Mouse (Mus musculus) large intestine, adult 2 months (tissue): ENCODE measurements around the gene Gm29797. TPM values are rescaled to one million over a fixed set of nuclear protein-coding genes. Genes with fewer than 3 reads are reported as not detected.

ENCODE experiments used
- DNase-seq: peaks from one replicate; pipeline ENCODE4 v3.0.0-alpha.2; 2012; ENCODE audit warnings: low read depth, low spot score
- WGBS: fragments of 180-500 bp; shearing (Covaris S2); methylation state at CpG from one replicate; pipeline ENCODE4 v1.1.7; 2018; 5-methylcytosine and 5-hydroxymethylcytosine counted together
- polyA plus RNA-seq: library from polyadenylated mRNA; depleted of rRNA; stranded (reverse); fragments of >200 nt; gene quantifications from 2 replicates; pipeline ENCODE4 v1.2.3, GENCODE M21; 2012; rRNA removed

Gm29797 gene
- polyA plus RNA-seq, 1 experiment: 0.20 TPM

- no peak for DNase-seq
- WGBS: under 1% methylated on average over 75 of the region's 75 CpGs
These were observed 36.8 kb downstream of the Gm29797 start, which contains the start of gene Rgs19 for GRCm38 (mm10) chr2:181693339-181694280. TSS of gene Rgs19 (minus strand) at chr2:181693977.

- DNase-seq: no peak
- WGBS: 92% methylated on average over 3 of the region's 3 CpGs
These were observed 37.7 kb downstream of the Gm29797 start for GRCm38 (mm10) chr2:181694581-181694980.

GRCm38 (mm10) chr2:181695776-181696175, 38.9 kb downstream of the Gm29797 start:
- 95% methylated on average over 1 of the region's 1 CpGs for WGBS
- DNase-seq: no peak

- WGBS: 76% methylated on average over 33 of the region's 33 CpGs
- no peak for DNase-seq
These were observed 40.1 kb downstream of the Gm29797 start for GRCm38 (mm10) chr2:181696801-181697420.

- no peak for DNase-seq
- 40% methylated on average over 5 of the region's 5 CpGs for WGBS
These were observed 41.4 kb downstream of the Gm29797 start, which contains the start of gene Lkaaear1 for GRCm38 (mm10) chr2:181698241-181698640. TSS of gene Lkaaear1 (minus strand) at chr2:181698442.

- WGBS: 38% methylated on average over 4 of the region's 4 CpGs
- no peak for DNase-seq
These were observed 49.8 kb downstream of the Gm29797 start for GRCm38 (mm10) chr2:181706668-181707067.

Other genes with a start within 250 kb of the Gm29797 start
- gene Zbtb46, start 197.6 kb upstream of the Gm29797 start, polyA plus RNA-seq: 1.6 and 1.7 TPM in 2 replicates
- gene Abhd16b, start 163.8 kb upstream of the Gm29797 start, polyA plus RNA-seq: 0.05 and 0.11 TPM in 2 replicates
- 26.8 and 28.8 TPM in 2 replicates for gene Tpd52l2, start 159.9 kb upstream of the Gm29797 start, polyA plus RNA-seq
- 38.0 and 53.9 TPM in 2 replicates for gene Dnajc5, start 136.5 kb upstream of the Gm29797 start, polyA plus RNA-seq
- gene Uckl1, start 72.1 kb upstream of the Gm29797 start, polyA plus RNA-seq: 132 and 189 TPM in 2 replicates
- gene Prpf6, start 65.2 kb upstream of the Gm29797 start, polyA plus RNA-seq: 12.2 and 16.0 TPM in 2 replicates
- gene Zfp512b, start 64.2 kb upstream of the Gm29797 start, polyA plus RNA-seq: 8.9 and 18.8 TPM in 2 replicates
- 23.4 and 28.4 TPM in 2 replicates for gene Samd10, start 57.8 kb upstream of the Gm29797 start, polyA plus RNA-seq
- 14.3 and 18.2 TPM in 2 replicates for gene Sox18, start 14.6 kb downstream of the Gm29797 start, polyA plus RNA-seq
- gene Tcea2, start 23.3 kb downstream of the Gm29797 start, polyA plus RNA-seq: 4.5 and 5.0 TPM in 2 replicates
- gene Rgs19, start 36.9 kb downstream of the Gm29797 start, polyA plus RNA-seq: 25.9 and 29.2 TPM in 2 replicates
- not detected in 2 replicates for gene Lkaaear1, start 41.4 kb downstream of the Gm29797 start, polyA plus RNA-seq
- gene Oprl1, start 58.0 kb downstream of the Gm29797 start, polyA plus RNA-seq: 0.27 and 0.41 TPM in 2 replicates
- 0.60 and 0.67 TPM in 2 replicates for gene Myt1, start 106.3 kb downstream of the Gm29797 start, polyA plus RNA-seq
- gene Pcmtd2, start 180.8 kb downstream of the Gm29797 start, polyA plus RNA-seq: 11.0 and 20.2 TPM in 2 replicates
- gene Polr3k, start 207.3 kb downstream of the Gm29797 start, polyA plus RNA-seq: 6.2 and 6.4 TPM in 2 replicates